Mouse (Mus musculus) forebrain, embryonic 13.5 days (tissue): ENCODE measurements at regions not wholly inside any gene's neighbourhood (a gene's known extent, or its start where the extent isn't known, plus 50 kb on each side); places are given as distances from the start of the nearest gene placed in this dataset.

Experiments
- ATAC-seq: fragments of 200-750 bp; cut with Nextera tagmentation; 2 replicates; pipeline ENCODE4 v1.8.0; 2017
- H3K27ac ChIP-seq: fragments of 300-500 bp; sonication (generic); 2 replicates; pipeline ENCODE4 v1.5.1; 2015; ENCODE audit warnings: inconsistent platforms, mild to moderate bottlenecking, moderate library complexity
- H3K27me3 ChIP-seq: fragments of 300-500 bp; sonication (generic); 2 replicates; pipeline ENCODE4 v1.6.1; 2015; ENCODE audit warnings: mild to moderate bottlenecking, inconsistent platforms
- H3K36me3 ChIP-seq: fragments of 300-500 bp; sonication (generic); 2 replicates; pipeline ENCODE4 v1.6.1; 2015; ENCODE audit warnings: mild to moderate bottlenecking, inconsistent platforms; ENCODE audit not compliant: poor library complexity, severe bottlenecking
- H3K4me1 ChIP-seq: fragments of 300-500 bp; sonication (generic); 2 replicates; pipeline ENCODE4 v1.6.1; 2015; ENCODE audit warnings: inconsistent platforms
- H3K4me2 ChIP-seq: fragments of 300-500 bp; sonication (generic); 2 replicates; pipeline ENCODE4 v1.6.1; 2015; ENCODE audit warnings: inconsistent platforms, mild to moderate bottlenecking, moderate library complexity
- H3K4me3 ChIP-seq: fragments of 300-500 bp; sonication (generic); 2 replicates; pipeline ENCODE4 v1.5.1; 2015; ENCODE audit warnings: mild to moderate bottlenecking, inconsistent platforms
- H3K9ac ChIP-seq: fragments of 300-500 bp; sonication (generic); 2 replicates; pipeline ENCODE4 v1.6.1; 2015; ENCODE audit warnings: mild to moderate bottlenecking, inconsistent platforms
- H3K9me3 ChIP-seq: fragments of 300-500 bp; sonication (generic); replicated peaks from 2 replicates; pipeline ENCODE4 v1.6.1; 2016; ENCODE audit warnings: inconsistent platforms
- WGBS: fragments of 180-500 bp; shearing (Covaris S2); methylation state at CpG from one replicate; pipeline ENCODE4 v1.1.7; 2015; 5-methylcytosine and 5-hydroxymethylcytosine counted together

DNA sequence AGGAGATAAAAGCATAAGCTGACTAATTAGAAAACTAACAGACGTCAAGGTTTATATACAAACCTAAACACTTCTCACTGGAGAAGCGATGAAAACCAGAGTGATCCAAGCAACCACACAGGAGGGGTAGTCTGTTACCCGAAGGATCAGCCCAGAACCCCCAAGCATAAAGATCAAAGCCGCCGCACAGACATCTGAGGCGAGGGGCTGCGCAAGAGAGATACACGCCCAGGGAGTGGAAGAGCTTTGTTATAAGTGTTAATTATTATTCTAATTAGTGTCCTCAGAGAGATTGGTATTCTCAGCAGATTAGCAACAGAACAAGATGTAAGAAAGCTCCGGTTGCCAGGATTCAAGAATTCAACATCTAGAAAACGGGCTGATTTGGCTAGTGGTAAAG lies 281.2 kb downstream of the Atp23 start:
- Histone ChIP-seq H3K27ac (no peak overlapping the region), H3K4me2 (peak overlapping the region; percentile 42), H3K9ac (no peak overlapping the region), H3K4me3 (no peak overlapping the region), H3K27me3 (no peaks in the 10 kb centered on the region), H3K4me1 (peaks cover 24% of the 10 kb centered on the region), H3K36me3 (no peaks in the 10 kb centered on the region), H3K9me3 (no peaks in the 10 kb centered on the region)
- ATAC-seq = peak; percentile 69; the same call in 1 of the 2 replicates
- 10% methylated on average over 10 of the region's 10 CpGs for WGBS

- Histone ChIP-seq H3K36me3 (no peaks in the 10 kb centered on the region), H3K9me3 (no peaks in the 10 kb centered on the region; the same call in 1 of the 2 replicates), H3K4me3 (no peak overlapping the region), H3K4me1 (peaks cover 6% of the 10 kb centered on the region; the same call in 1 of the 2 replicates), H3K27ac (no peak overlapping the region), H3K4me2 (no peak overlapping the region), H3K27me3 (no peaks in the 10 kb centered on the region), H3K9ac (no peak overlapping the region)
- 38% methylated on average over 4 of the region's 4 CpGs for WGBS
- no peak for ATAC-seq
Observed at GRCm38 (mm10) chr10:126612226-126612625, 288.9 kb downstream of the Atp23 start.

DNA sequence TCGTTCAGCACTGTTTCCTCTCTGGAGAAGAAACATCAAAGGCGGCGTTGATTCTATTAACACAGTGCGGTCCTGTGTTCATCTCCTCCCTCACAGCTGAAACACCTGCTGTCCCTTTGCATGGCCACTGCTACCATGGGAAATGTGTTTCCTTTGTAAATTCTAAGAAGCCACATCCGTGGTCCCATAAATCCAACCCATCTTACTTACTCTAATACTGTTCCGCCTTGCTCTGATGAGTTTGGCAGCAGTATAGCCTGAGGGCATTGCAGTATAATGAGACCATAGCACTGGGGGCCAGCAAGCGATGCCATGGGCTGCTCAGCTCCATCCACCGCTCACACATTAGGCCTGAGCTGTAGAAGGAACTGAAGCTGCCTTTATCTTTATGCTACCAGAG lies 290.6 kb downstream of the Atp23 start:
- Histone ChIP-seq H3K4me2 (no peak overlapping the region), H3K27me3 (no peaks in the 10 kb centered on the region), H3K9ac (no peak overlapping the region), H3K9me3 (no peaks in the 10 kb centered on the region; the same call in 1 of the 2 replicates), H3K27ac (no peak overlapping the region), H3K4me1 (peaks cover 3% of the 10 kb centered on the region; the same call in 1 of the 2 replicates), H3K36me3 (no peaks in the 10 kb centered on the region), H3K4me3 (no peak overlapping the region)
- WGBS = 85% methylated on average over 8 of the region's 8 CpGs
- no peak for ATAC-seq

- no peak overlapping the region for H3K4me2 ChIP-seq
- H3K36me3 ChIP-seq = no peaks in the 10 kb centered on the region
- 87% methylated on average over 2 of the region's 2 CpGs for WGBS
- H3K4me1 ChIP-seq = no peaks in the 10 kb centered on the region
- ATAC-seq = no peak
- H3K9ac ChIP-seq = no peak overlapping the region
- no peaks in the 10 kb centered on the region for H3K9me3 ChIP-seq
- no peak overlapping the region for H3K4me3 ChIP-seq
- H3K27ac ChIP-seq = no peak overlapping the region
- H3K27me3 ChIP-seq = no peaks in the 10 kb centered on the region
Observed at GRCm38 (mm10) chr10:126599686-126600085, 301.5 kb downstream of the Atp23 start.

- Histone ChIP-seq H3K27me3 (no peaks in the 10 kb centered on the region), H3K27ac (no peak overlapping the region), H3K4me3 (no peak overlapping the region), H3K9ac (no peak overlapping the region), H3K36me3 (no peaks in the 10 kb centered on the region), H3K4me2 (no peak overlapping the region), H3K9me3 (no peaks in the 10 kb centered on the region), H3K4me1 (no peaks in the 10 kb centered on the region)
- WGBS = 69% methylated on average over 8 of the region's 8 CpGs
- no peak for ATAC-seq
Observed at GRCm38 (mm10) chr10:126568155-126568554, 333.0 kb downstream of the Atp23 start.

DNA sequence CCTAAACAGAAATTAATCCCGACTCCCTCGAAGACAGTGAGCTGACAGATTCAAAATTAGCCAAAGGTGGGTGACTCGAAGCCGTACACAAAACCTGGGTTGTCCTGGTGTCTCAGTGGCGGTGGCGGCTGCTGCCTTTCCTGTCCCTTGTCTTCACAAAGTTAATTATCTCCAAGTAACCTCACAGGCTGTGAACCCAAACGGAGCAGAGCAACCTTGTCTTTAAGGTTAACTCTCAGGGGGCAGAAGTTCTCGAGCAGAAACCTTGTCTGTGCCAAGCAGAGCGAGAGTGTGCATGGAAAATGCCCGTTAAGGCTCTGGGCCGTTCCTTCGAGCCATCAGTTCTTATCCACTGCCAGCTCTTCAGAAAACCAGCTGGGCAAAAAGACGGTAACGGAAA lies 335.8 kb downstream of the Atp23 start:
- no peaks in the 10 kb centered on the region for H3K27me3 ChIP-seq
- H3K27ac ChIP-seq = no peak overlapping the region
- H3K9me3 ChIP-seq = no peaks in the 10 kb centered on the region
- WGBS = 86% methylated on average over 14 of the region's 14 CpGs
- H3K4me2 ChIP-seq = no peak overlapping the region
- ATAC-seq = no peak
- no peak overlapping the region for H3K9ac ChIP-seq
- H3K36me3 ChIP-seq = no peaks in the 10 kb centered on the region
- no peak overlapping the region for H3K4me3 ChIP-seq
- no peaks in the 10 kb centered on the region for H3K4me1 ChIP-seq

- WGBS = 56% methylated on average over 7 of the region's 7 CpGs
- ATAC-seq = 0 out of 2 replicates have a peak, but pooled peaks have one; percentile 72
- Histone ChIP-seq H3K9ac (no peak overlapping the region), H3K27me3 (no peaks in the 10 kb centered on the region), H3K4me1 (0 out of 2 replicates have a peak, but pooled peaks cover 8% of the 10 kb centered on the region), H3K4me2 (no peak overlapping the region), H3K36me3 (no peaks in the 10 kb centered on the region), H3K4me3 (no peak overlapping the region), H3K27ac (no peak overlapping the region), H3K9me3 (no peaks in the 10 kb centered on the region)
Observed at GRCm38 (mm10) chr10:126555080-126555479, 346.1 kb downstream of the Atp23 start.

DNA sequence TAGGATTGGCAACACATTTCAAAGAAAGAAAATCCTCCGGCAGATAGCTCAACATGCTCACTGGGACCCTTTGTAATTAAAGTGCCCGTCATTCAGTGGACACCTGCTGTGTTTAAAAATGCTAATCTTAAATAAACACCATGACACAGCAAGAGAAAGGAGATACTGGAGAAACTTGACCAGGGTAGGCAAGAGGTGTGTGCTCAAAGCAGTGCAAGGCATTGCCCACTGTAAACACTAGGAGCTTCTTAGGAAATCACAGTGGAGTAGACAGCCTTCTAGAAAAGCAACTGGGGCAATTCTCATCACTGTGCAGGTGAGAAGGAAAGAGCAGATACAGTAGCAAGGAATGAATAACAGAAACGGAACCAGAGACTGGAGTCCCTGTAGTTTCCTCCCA lies 369.2 kb downstream of the Atp23 start:
- Histone ChIP-seq H3K4me2 (no peak overlapping the region), H3K4me3 (no peak overlapping the region), H3K4me1 (no peaks in the 10 kb centered on the region), H3K27me3 (no peaks in the 10 kb centered on the region), H3K9me3 (no peaks in the 10 kb centered on the region), H3K27ac (no peak overlapping the region), H3K9ac (no peak overlapping the region), H3K36me3 (no peaks in the 10 kb centered on the region)
- peak; percentile 33; the same call in 1 of the 2 replicates for ATAC-seq
- WGBS = 41% methylated on average over 3 of the region's 3 CpGs

GRCm38 (mm10) chr10:126531368-126531767 lies 369.8 kb downstream of the Atp23 start:
- no peak overlapping the region for H3K4me2 ChIP-seq
- 84% methylated on average over 1 of the region's 1 CpGs for WGBS
- H3K27ac ChIP-seq = no peak overlapping the region

DNA sequence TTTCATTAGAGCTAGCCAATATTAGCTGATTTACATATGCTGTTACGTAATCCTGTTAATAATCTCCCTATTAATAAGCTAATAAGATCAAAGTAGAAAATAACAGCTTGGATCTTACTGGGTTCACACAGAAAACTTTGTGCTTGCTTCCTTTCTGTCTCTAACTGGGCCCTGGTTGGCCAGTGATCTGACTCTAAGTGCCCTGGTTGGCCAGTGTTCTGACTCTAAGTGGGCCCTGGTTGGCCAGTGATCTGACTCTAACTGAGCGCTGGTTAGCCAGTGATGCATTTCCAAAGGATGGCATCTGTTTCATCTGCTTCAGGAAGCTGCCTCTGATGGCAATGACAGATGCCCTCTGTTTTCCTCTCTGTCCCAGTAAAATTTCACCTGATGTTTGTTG lies 372.4 kb downstream of the Atp23 start:
- no peaks in the 10 kb centered on the region for H3K9me3 ChIP-seq
- no peak overlapping the region for H3K27ac ChIP-seq
- H3K9ac ChIP-seq = no peak overlapping the region
- H3K4me2 ChIP-seq = no peak overlapping the region
- ATAC-seq = no peak
- no peaks in the 10 kb centered on the region for H3K36me3 ChIP-seq
- H3K4me1 ChIP-seq = peaks cover 8% of the 10 kb centered on the region
- no peaks in the 10 kb centered on the region for H3K27me3 ChIP-seq
- 76% methylated on average over 2 of the region's 2 CpGs for WGBS
- no peak overlapping the region for H3K4me3 ChIP-seq

More at GRCm38 (mm10) chr10:126531368-126531767, 369.8 kb downstream of the Atp23 start:
- H3K27me3 ChIP-seq = no peaks in the 10 kb centered on the region
- no peaks in the 10 kb centered on the region for H3K9me3 ChIP-seq
- peaks cover 1% of the 10 kb centered on the region for H3K4me1 ChIP-seq
- ATAC-seq = 0 out of 2 replicates have a peak, but pooled peaks have one; percentile 50
- H3K4me3 ChIP-seq = no peak overlapping the region
- H3K36me3 ChIP-seq = no peaks in the 10 kb centered on the region
- no peak overlapping the region for H3K9ac ChIP-seq

- Histone ChIP-seq H3K36me3 (no peaks in the 10 kb centered on the region), H3K27ac (no peak overlapping the region), H3K4me3 (no peak overlapping the region), H3K27me3 (no peaks in the 10 kb centered on the region), H3K9me3 (no peaks in the 10 kb centered on the region), H3K4me1 (peaks cover 18% of the 10 kb centered on the region), H3K4me2 (no peak overlapping the region), H3K9ac (no peak overlapping the region)
- 11% methylated on average over 5 of the region's 5 CpGs for WGBS
- ATAC-seq = peak; percentile 69
Observed at GRCm38 (mm10) chr10:126526186-126526585, 375.0 kb downstream of the Atp23 start.

- Histone ChIP-seq H3K9me3 (0 out of 2 replicates have a peak, but pooled peaks cover 4% of the 10 kb centered on the region), H3K4me1 (peaks cover 18% of the 10 kb centered on the region), H3K27me3 (no peaks in the 10 kb centered on the region), H3K9ac (no peak overlapping the region), H3K27ac (no peak overlapping the region), H3K4me2 (no peak overlapping the region), H3K36me3 (no peaks in the 10 kb centered on the region), H3K4me3 (no peak overlapping the region)
- 38% methylated on average over 7 of the region's 7 CpGs for WGBS
- no peak for ATAC-seq
Observed at GRCm38 (mm10) chr10:126521836-126522815, 379.0 kb downstream of the Atp23 start.
